Mouse (Mus musculus) telencephalon, adult 2 months (tissue): ENCODE measurements around the gene Tmem132c.

Experiments used
- DNase-seq: peaks from one replicate; pipeline ENCODE4 v3.0.0-alpha.2; 2011; ENCODE audit warnings: low read depth, low spot score

Gene Tmem132c

GRCm38 (mm10) chr5:127595676-127596075 is 354.1 kb downstream of the Tmem132c start:
- no peak for DNase-seq

- no peak for DNase-seq
These were observed 355.3 kb downstream of the Tmem132c start for GRCm38 (mm10) chr5:127596862-127597261.

- no peak for DNase-seq
These were observed 361.4 kb downstream of the Tmem132c start for GRCm38 (mm10) chr5:127602996-127603395.

GRCm38 (mm10) chr5:127607507-127607906 is 365.9 kb downstream of the Tmem132c start:
- DNase-seq, result no peak

- no peak for DNase-seq
These were observed 367.6 kb downstream of the Tmem132c start for GRCm38 (mm10) chr5:127609191-127609714.

- peak; percentile 77 for DNase-seq
These were observed 369.3 kb downstream of the Tmem132c start for GRCm38 (mm10) chr5:127610787-127611509.

- DNase-seq, result no peak
These were observed 370.3 kb downstream of the Tmem132c start for GRCm38 (mm10) chr5:127611881-127612280.

GRCm38 (mm10) chr5:127612397-127612796 is 370.8 kb downstream of the Tmem132c start:
- no peak for DNase-seq
